Mouse (Mus musculus) telencephalon, adult 2 months (tissue): ENCODE measurements at regions not wholly inside any gene's neighbourhood (a gene's known extent, or its start where the extent isn't known, plus 50 kb on each side); places are given as distances from the start of the nearest gene placed in this dataset.

Experiments used
- DNase-seq: peaks from one replicate; pipeline ENCODE4 v3.0.0-alpha.2; 2011; ENCODE audit warnings: low read depth, low spot score

- DNase-seq, result no peak
Observed at GRCm38 (mm10) chr6:148719062-148719461, 112.2 kb downstream of the Ipo8 start.

GRCm38 (mm10) chr6:148710406-148710805, 120.9 kb downstream of the Ipo8 start:
- DNase-seq, result no peak

- no peak for DNase-seq
Observed at GRCm38 (mm10) chr6:148708389-148708788, 122.9 kb downstream of the Ipo8 start.

GRCm38 (mm10) chr6:148705711-148706110, 125.6 kb downstream of the Ipo8 start:
- no peak for DNase-seq

GRCm38 (mm10) chr6:148693329-148693728, 137.9 kb downstream of the Ipo8 start:
- DNase-seq, result no peak

GRCm38 (mm10) chr6:148687770-148688169, 143.5 kb downstream of the Ipo8 start:
- DNase-seq, result no peak

GRCm38 (mm10) chr6:148660152-148660551, 171.1 kb downstream of the Ipo8 start:
- DNase-seq, result no peak

GRCm38 (mm10) chr6:148653216-148653615, 178.1 kb downstream of the Ipo8 start:
- no peak for DNase-seq

- DNase-seq, result no peak
Observed at GRCm38 (mm10) chr6:148652434-148652833, 178.8 kb downstream of the Ipo8 start.

GRCm38 (mm10) chr6:148647423-148648390, 183.6 kb downstream of the Ipo8 start:
- DNase-seq, result no peak

- no peak for DNase-seq
Observed at GRCm38 (mm10) chr6:148640595-148640994, 190.7 kb downstream of the Ipo8 start.

GRCm38 (mm10) chr6:148634148-148634547, 190.0 kb upstream of the Tmtc1 start:
- DNase-seq, result no peak

GRCm38 (mm10) chr6:148627090-148627605, 183.0 kb upstream of the Tmtc1 start:
- no peak for DNase-seq

GRCm38 (mm10) chr6:148623119-148623770, 179.1 kb upstream of the Tmtc1 start:
- no peak for DNase-seq

GRCm38 (mm10) chr6:148620034-148620433, 175.8 kb upstream of the Tmtc1 start:
- DNase-seq, result no peak

GRCm38 (mm10) chr6:148615931-148616330, 171.7 kb upstream of the Tmtc1 start:
- DNase-seq, result no peak

- no peak for DNase-seq
Observed at GRCm38 (mm10) chr6:148615442-148615841, 171.3 kb upstream of the Tmtc1 start.

GRCm38 (mm10) chr6:148608881-148609280, 164.7 kb upstream of the Tmtc1 start:
- DNase-seq, result no peak

- no peak for DNase-seq
Observed at GRCm38 (mm10) chr6:148605226-148605625, 161.0 kb upstream of the Tmtc1 start.

- no peak for DNase-seq
Observed at GRCm38 (mm10) chr6:148604790-148605189, 160.6 kb upstream of the Tmtc1 start.

GRCm38 (mm10) chr6:148603878-148604277, 159.7 kb upstream of the Tmtc1 start:
- DNase-seq, result no peak

GRCm38 (mm10) chr6:148603460-148603859, 159.3 kb upstream of the Tmtc1 start:
- no peak for DNase-seq

GRCm38 (mm10) chr6:148602894-148603293, 158.7 kb upstream of the Tmtc1 start:
- no peak for DNase-seq
